Mouse (Mus musculus) Muller cell, postnatal 12 days (primary cell): ENCODE data around the gene Rhox3c.
"Not testable (repeated sequence)": the region's sequence is repeated elsewhere in the genome, so short reads cannot be mapped to it uniquely, and the experiment has no call there.

ENCODE experiments used
- DNase-seq: peaks from one replicate; pipeline ENCODE4 v3.0.0-alpha.2; 2015; ENCODE audit errors: inconsistent ontology term

The Rhox3c gene

DNA sequence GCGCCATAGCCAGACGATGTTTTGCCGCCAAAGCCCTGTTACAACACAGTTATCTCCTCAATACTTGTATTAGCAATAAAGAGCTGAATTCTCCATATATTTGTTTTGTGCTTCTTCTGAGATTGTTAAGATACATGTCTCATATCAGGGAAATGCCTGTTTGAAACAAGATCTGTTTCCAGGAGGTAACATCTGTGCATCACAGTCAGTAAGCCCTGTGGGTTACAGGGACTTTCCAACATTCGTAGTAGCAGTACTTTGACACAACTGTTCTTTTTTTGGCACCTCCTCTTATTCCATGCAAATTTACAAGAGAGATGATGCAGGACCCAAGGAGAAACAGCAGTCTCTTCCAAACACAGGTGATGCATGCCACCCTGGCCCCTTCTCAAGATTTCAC lies at the start of gene Rhox3c:
Rhox3c (plus strand) TSS at position 301 of the 400 bp plus-strand sequence.
- not testable (repeated sequence) for DNase-seq

DNA sequence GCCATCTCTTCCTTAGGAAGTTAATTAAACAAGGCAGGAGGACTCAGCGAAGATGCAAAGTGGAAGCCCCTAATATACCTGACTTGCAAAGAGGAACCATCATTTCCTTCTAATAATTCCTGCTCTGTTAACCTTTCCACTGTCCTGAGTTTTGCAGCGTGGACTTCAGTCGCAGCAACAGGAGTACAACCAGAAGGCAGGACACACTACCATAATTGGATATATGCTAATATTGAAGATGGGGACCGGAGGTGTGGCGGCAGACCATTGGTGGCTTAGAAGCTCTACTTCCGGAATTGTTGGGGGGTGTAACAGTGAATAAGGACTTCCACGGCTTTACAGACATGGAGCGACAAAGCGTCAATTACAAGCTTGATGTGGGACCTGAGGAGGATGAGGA lies 46.6 kb upstream of the Rhox3c start, which contains the start of gene Rhox2b:
Rhox2b (plus strand) TSS at position 301 of the 400 bp plus-strand sequence.
- DNase-seq, result not testable (repeated sequence)

DNA sequence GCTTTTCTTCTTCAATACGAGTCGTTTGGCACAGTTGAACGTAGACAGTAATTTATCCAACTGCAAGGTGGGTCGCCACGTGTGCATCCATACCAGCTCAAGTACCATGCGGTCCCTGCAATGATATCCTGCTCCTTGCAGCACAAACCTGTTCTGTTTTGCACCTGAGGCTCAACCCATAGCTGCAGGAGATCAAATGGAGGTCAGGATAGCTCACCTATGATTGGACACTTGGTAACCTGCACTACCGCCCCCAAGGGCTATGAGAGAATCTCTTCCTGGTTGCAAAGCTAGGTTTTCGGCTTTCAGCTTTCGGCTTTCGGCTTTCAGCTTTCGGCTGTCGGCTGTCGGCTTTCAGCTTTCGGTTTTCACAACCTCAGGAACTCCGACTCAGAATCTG lies 26.2 kb upstream of the Rhox3c start, which contains the start of gene Rhox4b:
Rhox4b (plus strand) TSS at position 301 of the 400 bp plus-strand sequence.
- not testable (repeated sequence) for DNase-seq

DNA sequence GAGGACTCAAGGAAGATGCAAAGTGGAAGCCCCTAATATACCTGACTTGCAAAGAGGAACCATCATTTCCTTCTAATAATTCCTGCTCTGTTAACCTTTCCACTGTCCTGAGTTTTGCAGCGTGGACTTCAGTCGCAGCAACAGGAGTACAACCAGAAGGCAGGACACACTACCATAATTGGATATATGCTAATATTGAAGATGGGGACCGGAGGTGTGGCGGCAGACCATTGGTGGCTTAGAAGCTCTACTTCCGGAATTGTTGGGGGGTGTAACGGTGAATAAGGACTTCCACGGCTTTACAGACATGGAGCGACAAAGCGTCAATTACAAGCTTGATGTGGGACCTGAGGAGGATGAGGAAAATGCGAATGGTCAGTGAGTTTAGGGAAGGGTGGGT lies 5.0 kb upstream of the Rhox3c start, which contains the start of gene Rhox2c:
Rhox2c (plus strand) TSS at position 301 of the 400 bp plus-strand sequence.
- DNase-seq, result not testable (repeated sequence)

DNA sequence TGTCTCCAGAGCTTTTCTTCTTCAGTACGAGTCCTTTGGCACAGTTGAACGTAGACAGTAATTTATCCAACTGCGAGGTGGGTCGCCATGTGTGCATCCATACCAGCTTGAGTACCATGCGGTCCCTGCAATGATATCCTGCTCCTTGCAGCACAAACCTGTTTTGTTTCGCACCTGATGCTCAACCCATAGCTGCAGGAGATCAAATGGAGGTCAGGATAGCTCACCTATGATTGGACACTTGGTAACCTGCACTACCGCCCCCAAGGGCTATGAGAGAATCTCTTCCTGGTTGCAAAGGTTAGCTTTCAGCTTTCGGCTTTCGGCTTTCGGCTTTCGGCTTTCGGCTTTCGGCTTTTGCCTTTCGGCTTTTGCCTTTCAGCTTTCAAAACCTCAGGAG lies 21.7 kb downstream of the Rhox3c start, which contains the start of gene Rhox4c:
Rhox4c (plus strand) TSS at position 301 of the 400 bp plus-strand sequence.
- not testable (repeated sequence) for DNase-seq

DNA sequence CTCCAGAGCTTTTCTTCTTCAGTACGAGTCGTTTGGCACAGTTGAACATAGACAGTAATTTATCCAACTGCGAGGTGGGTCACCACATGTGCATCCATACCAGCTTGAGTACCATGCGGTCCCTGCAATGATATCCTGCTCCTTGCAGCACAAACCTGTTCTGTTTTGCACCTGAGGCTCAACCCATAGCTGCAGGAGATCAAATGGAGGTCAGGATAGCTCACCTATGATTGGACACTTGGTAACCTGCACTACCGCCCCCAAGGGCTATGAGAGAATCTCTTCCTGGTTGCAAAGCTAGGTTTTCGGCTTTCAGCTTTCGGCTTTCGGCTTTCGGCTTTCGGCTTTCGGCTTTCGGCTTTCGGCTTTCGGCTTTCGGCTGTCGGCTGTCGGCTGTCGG lies 55.7 kb downstream of the Rhox3c start, which contains the start of gene Rhox4d:
Rhox4d (plus strand) TSS at position 301 of the 400 bp plus-strand sequence.
- DNase-seq, result not testable (repeated sequence)
